17 mouse cellular contexts compared by ENCODE assay signal in genomic region chr1:66495310-66496012, GRCm38 (mm10). TPM values are rescaled to one million over a fixed set of nuclear protein-coding genes. Genes with fewer than 3 reads are reported as not detected.
A peak's percentile ranks its signal among the peaks of the same experiment; 100 is the strongest.
DNase-seq lines count a peak whose midpoint lies in the region; ATAC-seq and TF ChIP-seq lines count a peak whose summit lies in the region.
"Had no signal": no experiment of that assay in that cellular context is flagged by ENCODE, and none has a peak within 500 bp of the region (broad histone marks: within the 10 kb centered on the region; RNA-seq: fewer than 3 reads in every experiment).

No protein-coding gene starts in this region.

- H3K27ac ChIP-seq in forebrain, embryonic 11.5 days (ENCODE audit: low read depth, low read length): no peak overlapping the region
- H3K27ac ChIP-seq in forebrain, embryonic 10.5 days: no peak overlapping the region
- H3K27ac ChIP-seq in forebrain, postnatal 0 days (ENCODE audit: low read depth, low read length): no peak overlapping the region
- no peak overlapping the region for H3K27ac ChIP-seq in midbrain, embryonic 15.5 days
- H3K27ac ChIP-seq: embryonic facial prominence, embryonic 13.5 days; left cerebral cortex, adult 2 months; limb, embryonic 15.5 days had no signal

- H3K4me2 ChIP-seq in forebrain, embryonic 11.5 days (ENCODE audit: low read depth, low read length, severe bottlenecking): no peak overlapping the region
- no peak overlapping the region for H3K4me2 ChIP-seq in forebrain, postnatal 0 days (ENCODE audit: low read depth)
- H3K4me2 ChIP-seq in midbrain, embryonic 15.5 days: no peak overlapping the region
- H3K4me2 ChIP-seq: embryonic facial prominence, embryonic 13.5 days; limb, embryonic 15.5 days had no signal

- H3K4me3 ChIP-seq in forebrain, embryonic 11.5 days (ENCODE audit: low read depth, low read length): no peak overlapping the region
- no peak overlapping the region for H3K4me3 ChIP-seq in forebrain, embryonic 10.5 days
- no peak overlapping the region for H3K4me3 ChIP-seq in forebrain, postnatal 0 days (ENCODE audit: low read depth, low read length)
- H3K4me3 ChIP-seq in midbrain, embryonic 15.5 days: no peak overlapping the region
- H3K4me3 ChIP-seq: embryonic facial prominence, embryonic 13.5 days; left cerebral cortex, adult 2 months; limb, embryonic 15.5 days had no signal

- H3K9ac ChIP-seq in forebrain, embryonic 11.5 days (ENCODE audit: low read length): no peak overlapping the region
- no peak overlapping the region for H3K9ac ChIP-seq in forebrain, postnatal 0 days
- H3K9ac ChIP-seq in midbrain, embryonic 15.5 days: no peak overlapping the region
- H3K9ac ChIP-seq: embryonic facial prominence, embryonic 13.5 days; limb, embryonic 15.5 days had no signal

- intact Hi-C loops in gastrocnemius, postnatal 36 days (cut with DNase I): no loop called here

- H3K36me3 ChIP-seq in forebrain, embryonic 11.5 days (ENCODE audit: control insufficient read depth, insufficient read depth, low read length): no peaks in the 10 kb centered on the region
- H3K36me3 ChIP-seq in forebrain, embryonic 10.5 days (replicated peaks): no peaks in the 10 kb centered on the region
- no peaks in the 10 kb centered on the region for H3K36me3 ChIP-seq in forebrain, postnatal 0 days (ENCODE audit: insufficient read depth)
- H3K36me3 ChIP-seq in midbrain, embryonic 15.5 days (replicated peaks): no peaks in the 10 kb centered on the region
- H3K36me3 ChIP-seq: embryonic facial prominence, embryonic 13.5 days; limb, embryonic 15.5 days had no signal

- no peaks in the 10 kb centered on the region for H3K27me3 ChIP-seq in forebrain, embryonic 11.5 days (ENCODE audit: control insufficient read depth, insufficient read depth, low read length)
- no peaks in the 10 kb centered on the region for H3K27me3 ChIP-seq in forebrain, embryonic 10.5 days (ENCODE audit: poor library complexity, severe bottlenecking)
- H3K27me3 ChIP-seq in forebrain, postnatal 0 days (ENCODE audit: insufficient read depth, low read length): no peaks in the 10 kb centered on the region
- no peaks in the 10 kb centered on the region for H3K27me3 ChIP-seq in midbrain, embryonic 15.5 days (replicated peaks)
- H3K27me3 ChIP-seq: embryonic facial prominence, embryonic 13.5 days; limb, embryonic 15.5 days had no signal

- 39% methylated on average over 3 of the region's 3 CpGs for WGBS in forebrain, embryonic 11.5 days
- WGBS in forebrain, embryonic 10.5 days: 75% methylated on average over 3 of the region's 3 CpGs
- 19% methylated on average over 3 of the region's 3 CpGs for WGBS in forebrain, postnatal 0 days
- WGBS in midbrain, embryonic 15.5 days: 22% methylated on average over 3 of the region's 3 CpGs

- no peaks in the 10 kb centered on the region; the same call in 1 of the 2 replicates for H3K4me1 ChIP-seq in forebrain, embryonic 11.5 days (replicated peaks; ENCODE audit: control insufficient read depth, insufficient read depth, low read length)
- peaks cover 12% of the 10 kb centered on the region for H3K4me1 ChIP-seq in forebrain, embryonic 10.5 days
- peaks cover 4% of the 10 kb centered on the region; the same call in 1 of the 2 replicates for H3K4me1 ChIP-seq in forebrain, postnatal 0 days (ENCODE audit: insufficient read depth)
- H3K4me1 ChIP-seq in midbrain, embryonic 15.5 days: peaks cover 6% of the 10 kb centered on the region
- H3K4me1 ChIP-seq: embryonic facial prominence, embryonic 13.5 days; limb, embryonic 15.5 days had no signal

- peak; percentile 67 for ATAC-seq in forebrain, embryonic 11.5 days (replicated peaks; ENCODE audit: low FRiP score)
- peak; percentile 88 for ATAC-seq in forebrain, postnatal 0 days
- ATAC-seq in midbrain, embryonic 15.5 days (replicated peaks): peak; percentile 90

- no peak for DNase-seq in forebrain, embryonic 11.5 days (ENCODE audit: low spot score)
- DNase-seq in forebrain, embryonic 10.5 days (ENCODE audit: extremely low spot score, low spot score): no peak
- DNase-seq in brain, adult 2 months (ENCODE audit: low read depth, low spot score): peak; percentile 68
- peak; percentile 35 for DNase-seq in forebrain, postnatal 0 days
- no peak for DNase-seq in cerebellum, postnatal 10 days
- no peak for DNase-seq in gastrocnemius, postnatal 36 days
- no peak for DNase-seq in thymus, postnatal 25 days
- DNase-seq: adrenal gland, postnatal 36 days; cerebellum, adult 11-12 months; heart, adult 18-20 months; heart, postnatal 14 days; lung, adult 2 months; thymus, adult 18-20 months had no signal

- TF ChIP-seq CTCF in forebrain, postnatal 0 days (IDR thresholded peaks at IDR 0.05; ENCODE audit: low read depth): no peak

- H3K9me3 ChIP-seq in forebrain, embryonic 11.5 days (ENCODE audit: control insufficient read depth, low read length): no peaks in the 10 kb centered on the region
- H3K9me3 ChIP-seq in forebrain, embryonic 10.5 days: no peaks in the 10 kb centered on the region
- H3K9me3 ChIP-seq in forebrain, postnatal 0 days (ENCODE audit: low read length): no peaks in the 10 kb centered on the region
- H3K9me3 ChIP-seq in midbrain, embryonic 15.5 days: no peaks in the 10 kb centered on the region
- H3K9me3 ChIP-seq: embryonic facial prominence, embryonic 13.5 days; limb, embryonic 15.5 days had no signal

RNA-seq across cellular contexts. Expression of gene Unc80, which starts 27.3 kb away (rescaled TPM):
- 0.69 and 0.83 TPM in 2 replicates for polyA plus RNA-seq in forebrain, embryonic 11.5 days (2014; fragmentation: Nextera tagmentation; extraction: Ambion mirVana)
- polyA plus RNA-seq in forebrain, embryonic 10.5 days (2016; fragmentation: Nextera tagmentation; extraction: Ambion mirVana): 0.37 and 0.42 TPM in 2 replicates
- total RNA-seq in forebrain, postnatal 0 days (2014; rRNA removed): 15.1 and 16.9 TPM in 2 replicates
- 2.5 and 5.2 TPM in 2 replicates for polyA plus RNA-seq in forebrain, postnatal 0 days (2015; fragmentation: Nextera tagmentation; extraction: Ambion mirVana)
- 6.0 and 6.4 TPM in 2 replicates for polyA plus RNA-seq in midbrain, embryonic 15.5 days (2015; fragmentation: Nextera tagmentation; extraction: Ambion mirVana)
- under 1 TPM; 0.05 to 0.18 TPM for total RNA-seq in gastrocnemius, postnatal 36 days (2021)

Comparison
In these comparisons a context has a peak if more than half of its experiments do, and no peak if none do; other contexts are left out.
1. DNase-seq: peak in brain, adult 2 months (single experiment) and forebrain, postnatal 0 days (single experiment); none in forebrain, embryonic 11.5 days (single experiment), forebrain, embryonic 10.5 days (single experiment), cerebellum, postnatal 10 days (0 of 2), gastrocnemius, postnatal 36 days (0 of 2) and thymus, postnatal 25 days (single experiment).
2. Peak in every context shown above with its lines, with median percentiles within 50 percentile points of each other: ATAC-seq.